Mouse (Mus musculus) limb, embryonic 15.5 days (tissue): ENCODE measurements around the gene Kcnn4. TPM values are rescaled to one million over a fixed set of nuclear protein-coding genes. Genes with fewer than 3 reads are reported as not detected.
A peak's percentile ranks its signal among the peaks of the same experiment; 100 is the strongest.
"Not testable (repeated sequence)": the region's sequence is repeated elsewhere in the genome, so short reads cannot be mapped to it uniquely, and the experiment has no call there.

Experiments
- ATAC-seq: fragments of 200-750 bp; cut with Nextera tagmentation; 2 replicates; pipeline ENCODE4 v1.8.0; 2017; ENCODE audit warnings: low read depth, moderate TSS enrichment; ENCODE audit not compliant: insufficient number of reproducible peaks, low FRiP score, low TSS enrichment
- H3K27ac ChIP-seq: fragments of 300-500 bp; sonication (generic); 2 replicates; pipeline ENCODE4 v1.5.1; 2015; ENCODE audit warnings: moderate library complexity, mild to moderate bottlenecking, inconsistent platforms
- H3K27me3 ChIP-seq: fragments of 300-500 bp; sonication (generic); 2 replicates; pipeline ENCODE4 v1.6.1; 2015; ENCODE audit warnings: inconsistent platforms
- H3K36me3 ChIP-seq: fragments of 300-500 bp; sonication (generic); 2 replicates; pipeline ENCODE4 v1.6.1; 2015; ENCODE audit warnings: inconsistent platforms
- H3K4me1 ChIP-seq: fragments of 300-500 bp; sonication (generic); 2 replicates; pipeline ENCODE4 v1.6.1; 2015; ENCODE audit warnings: inconsistent platforms
- H3K4me2 ChIP-seq: fragments of 300-500 bp; sonication (generic); 2 replicates; pipeline ENCODE4 v1.6.1; 2015; ENCODE audit warnings: mild to moderate bottlenecking, inconsistent platforms
- H3K4me3 ChIP-seq: fragments of 300-500 bp; sonication (generic); 2 replicates; pipeline ENCODE4 v1.5.1; 2015; ENCODE audit warnings: mild to moderate bottlenecking, inconsistent platforms
- H3K9ac ChIP-seq: fragments of 300-500 bp; sonication (generic); 2 replicates; pipeline ENCODE4 v1.6.1; 2015; ENCODE audit warnings: inconsistent platforms
- H3K9me3 ChIP-seq: fragments of 300-500 bp; sonication (generic); 2 replicates; pipeline ENCODE4 v1.6.1; 2016; ENCODE audit warnings: inconsistent platforms
- WGBS: fragments of 180-500 bp; shearing (Covaris S2); methylation state at CpG from one replicate; pipeline ENCODE4 v1.1.7; 2015; 5-methylcytosine and 5-hydroxymethylcytosine counted together
- polyA plus RNA-seq: library from polyadenylated mRNA; unstranded; fragments of >200 nt; fragmentation: Nextera tagmentation; extraction: Ambion mirVana; gene quantifications from 2 replicates; pipeline ENCODE4 v1.2.1, GENCODE M21; 2015

Gene Kcnn4
- polyA plus RNA-seq, 1 experiment from 2014 or later: 3.0 TPM

DNA sequence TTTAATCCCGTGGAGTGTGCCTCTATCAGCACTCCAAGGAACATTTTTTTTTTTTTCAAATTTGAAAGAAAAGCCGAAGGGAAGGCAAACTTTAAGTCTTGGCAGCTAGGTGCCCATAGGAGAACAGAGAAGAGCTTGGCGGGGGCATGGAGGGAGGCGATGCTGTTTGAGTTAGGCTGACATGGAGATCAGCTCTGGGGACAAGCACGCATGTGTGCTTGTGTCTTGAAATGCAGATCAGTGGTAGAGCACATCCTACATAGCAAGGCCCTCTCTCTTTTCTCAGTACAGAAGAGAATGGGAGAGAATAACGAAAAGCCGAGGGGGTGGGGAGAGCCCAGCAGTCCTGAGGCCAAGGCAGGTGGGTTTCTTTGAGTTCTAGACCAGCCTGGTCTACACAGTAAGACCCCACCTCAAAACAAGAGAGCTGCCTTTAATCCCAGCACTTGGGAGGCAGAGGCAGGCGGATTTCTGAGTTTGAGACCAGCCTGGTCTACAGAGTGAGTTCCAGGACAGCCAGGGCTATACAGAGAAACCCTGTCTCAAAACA is 28.4 kb downstream of the Kcnn4 start:
- Histone ChIP-seq H3K9ac (no peak overlapping the region), H3K4me1 (peaks cover 13% of the 10 kb centered on the region), H3K4me2 (no peak overlapping the region), H3K36me3 (peaks cover 4% of the 10 kb centered on the region; the same call in 1 of the 2 replicates), H3K9me3 (no peaks in the 10 kb centered on the region), H3K4me3 (no peak overlapping the region), H3K27ac (no peak overlapping the region), H3K27me3 (no peaks in the 10 kb centered on the region)
- ATAC-seq: no peak
- 94% methylated on average over 8 of the region's 8 CpGs for WGBS

DNA sequence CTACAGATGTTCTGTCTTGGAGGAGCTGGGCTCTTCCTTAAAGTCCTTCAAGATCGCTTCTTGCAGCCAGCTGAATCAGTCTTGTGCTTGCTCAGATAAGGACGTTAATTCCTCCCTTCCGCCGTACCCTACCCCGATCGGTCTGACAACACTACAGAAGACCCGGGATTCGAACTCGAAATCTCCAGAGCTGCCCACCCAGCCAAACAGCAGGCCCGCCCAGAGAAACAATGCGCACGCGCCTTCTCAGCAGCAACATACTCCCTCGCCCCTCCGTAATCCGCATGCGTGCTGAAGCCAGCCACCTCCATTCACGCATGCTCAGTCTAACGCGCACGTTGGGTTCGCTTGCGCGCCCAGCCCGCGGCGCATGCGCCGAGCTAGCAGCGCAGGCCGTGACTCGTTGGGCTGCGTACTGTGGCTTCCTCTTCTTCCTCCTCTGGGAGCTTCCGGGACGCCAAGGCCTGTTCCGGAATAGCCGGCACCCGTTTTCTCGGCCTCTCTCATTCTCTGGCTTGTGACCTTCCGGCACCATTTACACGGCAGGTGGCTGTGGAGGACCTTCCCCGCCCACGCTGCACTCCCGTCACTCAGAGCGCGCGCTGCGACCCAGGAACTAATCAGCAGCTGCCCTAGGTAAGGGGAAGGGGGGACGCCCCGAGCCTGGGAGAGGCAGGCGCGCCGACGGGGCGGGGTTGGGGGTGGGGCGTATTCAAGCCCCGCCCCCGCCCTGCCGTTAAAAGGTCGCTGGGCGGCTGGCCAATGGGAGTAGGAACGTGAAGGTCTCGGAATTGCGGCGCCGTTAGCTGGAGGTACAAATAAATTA is 29.4 kb downstream of the Kcnn4 start, which contains the start of gene Smg9:
Smg9 (plus strand) TSS at position 364 of the 826 bp plus-strand sequence.
- H3K9ac ChIP-seq: peak within 1 kb of the TSS; percentile 55
- ATAC-seq: peak; percentile 92
- 3% methylated on average over 66 of the region's 66 CpGs for WGBS
- peaks cover 11% of the 10 kb centered on the region for H3K36me3 ChIP-seq
- H3K4me2 ChIP-seq: peak within 1 kb of the TSS; percentile 57
- H3K9me3 ChIP-seq: no peaks in the 10 kb centered on the region
- H3K4me1 ChIP-seq: peaks cover 13% of the 10 kb centered on the region
- H3K27ac ChIP-seq: peak within 1 kb of the TSS; percentile 98
- H3K4me3 ChIP-seq: peak within 1 kb of the TSS; percentile 68
- no peaks in the 10 kb centered on the region for H3K27me3 ChIP-seq

DNA sequence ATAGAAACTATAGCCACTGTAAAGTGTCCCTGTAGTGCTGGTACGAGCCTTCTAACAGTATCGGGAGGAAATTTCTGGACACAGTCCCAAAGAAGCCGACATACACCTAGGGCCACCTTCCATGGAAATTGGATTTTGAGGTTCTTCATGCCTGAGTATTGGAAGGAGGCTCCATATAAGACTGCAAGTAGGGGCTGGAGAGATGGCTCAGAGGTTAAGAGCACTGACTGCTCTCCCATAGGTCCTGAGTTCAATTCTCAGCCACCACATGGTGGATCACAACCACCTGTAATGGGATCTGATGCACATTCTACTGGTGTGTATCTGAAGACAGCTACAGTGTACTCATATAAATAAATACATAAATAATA is 30.0 kb downstream of the Kcnn4 start:
- Histone ChIP-seq H3K4me3 (peak overlapping the region; percentile 68), H3K27me3 (no peaks in the 10 kb centered on the region), H3K36me3 (peaks cover 17% of the 10 kb centered on the region), H3K4me2 (peak overlapping the region; percentile 57), H3K9me3 (no peaks in the 10 kb centered on the region), H3K9ac (peak overlapping the region; percentile 55; the same call in 1 of the 2 replicates), H3K27ac (peak overlapping the region; percentile 98), H3K4me1 (peaks cover 11% of the 10 kb centered on the region)
- peak; percentile 4; the same call in 1 of the 2 replicates for ATAC-seq
- 11% methylated on average over 3 of the region's 3 CpGs for WGBS

DNA sequence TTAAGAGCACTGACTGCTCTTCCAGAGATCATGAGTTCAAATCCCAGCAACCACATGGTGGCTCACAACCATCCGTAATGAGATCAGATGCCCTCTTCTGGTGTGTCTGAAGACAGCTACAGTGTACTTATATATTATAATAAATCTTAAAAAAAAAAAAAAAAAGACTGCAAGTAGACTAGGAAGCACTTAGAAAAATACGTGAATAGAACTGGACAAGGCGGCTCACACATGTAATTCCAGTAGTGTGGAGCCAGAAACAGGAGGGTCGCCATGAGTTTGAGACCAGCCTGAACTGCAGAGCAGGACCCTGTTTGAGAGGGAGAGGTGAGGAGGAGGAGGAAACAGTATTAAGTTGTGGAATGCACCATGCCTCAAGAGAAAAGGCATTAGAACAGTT is 30.4 kb downstream of the Kcnn4 start:
- not testable (repeated sequence) for H3K27me3 ChIP-seq, H3K4me1 ChIP-seq, H3K4me3 ChIP-seq, H3K4me2 ChIP-seq, ATAC-seq, H3K27ac ChIP-seq, H3K9me3 ChIP-seq, H3K9ac ChIP-seq
- peaks cover 21% of the 10 kb centered on the region for H3K36me3 ChIP-seq
- WGBS: 92% methylated on average over 4 of the region's 4 CpGs

DNA sequence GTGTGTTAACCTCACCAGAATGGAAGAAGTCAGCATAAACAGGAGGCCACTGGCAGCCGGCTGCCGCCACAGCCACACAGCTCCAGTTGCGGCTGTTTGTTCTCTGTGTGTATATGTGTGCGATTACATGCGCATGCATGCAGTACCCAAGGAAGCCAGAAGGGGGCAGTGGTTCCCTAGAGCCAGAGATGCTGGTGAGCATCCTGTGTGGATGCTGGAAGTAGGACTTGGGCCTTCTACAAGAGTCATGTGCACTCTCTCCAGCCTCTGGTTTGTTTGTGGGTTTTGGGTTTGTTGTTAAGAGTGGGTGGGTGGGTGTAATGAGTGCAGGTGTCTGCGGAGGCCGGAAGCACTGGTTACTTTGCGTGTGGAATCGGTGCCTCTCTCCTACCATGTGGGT is 32.8 kb downstream of the Kcnn4 start:
- no peaks in the 10 kb centered on the region for H3K9me3 ChIP-seq
- H3K4me1 ChIP-seq: peaks cover 24% of the 10 kb centered on the region
- H3K36me3 ChIP-seq: peaks cover 41% of the 10 kb centered on the region
- H3K4me2 ChIP-seq: no peak overlapping the region
- 98% methylated on average over 9 of the region's 9 CpGs for WGBS
- ATAC-seq: no peak
- H3K27ac ChIP-seq: no peak overlapping the region
- no peak overlapping the region for H3K4me3 ChIP-seq
- H3K27me3 ChIP-seq: no peaks in the 10 kb centered on the region
- no peak overlapping the region for H3K9ac ChIP-seq

DNA sequence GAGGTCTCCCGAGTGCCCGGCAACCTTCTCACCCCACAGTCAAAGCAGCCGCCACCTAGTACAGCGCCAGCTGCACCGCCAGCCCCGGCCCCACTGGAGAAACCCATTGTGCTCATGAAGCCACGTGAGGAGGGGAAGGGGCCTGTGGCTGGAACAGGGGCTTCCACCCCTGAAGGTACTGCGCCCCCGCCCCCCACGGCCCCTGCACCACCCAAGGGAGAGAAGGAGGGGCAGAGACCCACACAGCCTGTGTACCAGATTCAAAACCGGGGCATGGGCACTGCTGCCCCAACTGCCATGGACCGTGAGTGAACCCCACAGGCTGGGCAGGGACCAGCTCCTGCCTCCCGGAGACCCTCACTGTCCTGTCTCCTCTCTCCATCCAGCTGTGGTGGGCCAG is 35.6 kb downstream of the Kcnn4 start:
- Histone ChIP-seq H3K27ac (no peak overlapping the region), H3K36me3 (peaks cover 41% of the 10 kb centered on the region), H3K9ac (no peak overlapping the region), H3K27me3 (no peaks in the 10 kb centered on the region), H3K9me3 (no peaks in the 10 kb centered on the region), H3K4me2 (no peak overlapping the region), H3K4me3 (no peak overlapping the region), H3K4me1 (peaks cover 15% of the 10 kb centered on the region)
- WGBS: 91% methylated on average over 13 of the region's 13 CpGs
- ATAC-seq: no peak

DNA sequence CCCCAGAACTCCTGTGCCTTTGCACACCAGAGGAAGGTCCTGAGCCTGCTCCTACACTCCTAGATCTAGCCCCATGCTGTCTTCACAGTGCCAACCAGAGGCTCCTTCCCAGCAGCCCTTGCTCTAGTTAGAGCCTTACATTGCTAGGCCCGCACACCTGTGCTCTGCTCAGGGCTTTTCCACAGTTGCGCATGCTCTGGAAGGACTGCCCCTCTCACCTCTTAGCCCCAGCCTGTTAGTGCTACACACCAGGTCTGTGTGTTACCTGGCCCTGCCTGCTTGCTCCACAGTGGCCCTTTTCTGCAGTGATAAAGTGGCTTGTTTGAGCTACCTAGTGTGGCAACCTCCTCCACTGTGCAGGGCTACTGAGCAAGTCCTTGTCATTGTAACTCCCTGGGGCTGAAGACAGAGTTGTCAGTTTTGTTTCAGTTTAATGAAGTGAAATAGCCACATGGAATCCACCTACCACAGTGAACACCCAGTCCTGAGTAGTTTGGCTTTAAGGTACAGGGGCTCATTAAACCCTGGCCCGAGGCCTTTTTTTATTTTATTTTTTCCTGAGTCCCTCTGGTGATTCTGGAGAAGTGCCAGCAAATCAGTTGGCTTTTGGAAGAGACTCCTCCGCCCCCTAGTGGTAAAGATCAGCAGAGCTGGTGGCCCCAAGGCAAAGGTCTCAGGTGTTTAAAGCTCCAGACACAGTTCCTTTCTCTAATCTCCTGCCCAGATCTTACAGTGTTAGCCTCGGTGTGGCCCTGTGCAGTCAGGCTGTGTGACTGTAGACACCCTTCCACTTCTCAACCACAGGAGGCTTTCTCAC is 36.7 kb downstream of the Kcnn4 start:
- no peak for ATAC-seq
- H3K27ac ChIP-seq: no peak overlapping the region
- peaks cover 41% of the 10 kb centered on the region for H3K36me3 ChIP-seq
- H3K9ac ChIP-seq: no peak overlapping the region
- no peaks in the 10 kb centered on the region for H3K27me3 ChIP-seq
- 34% methylated on average over 5 of the region's 5 CpGs for WGBS
- H3K4me3 ChIP-seq: no peak overlapping the region
- no peak overlapping the region for H3K4me2 ChIP-seq
- peaks cover 15% of the 10 kb centered on the region for H3K4me1 ChIP-seq
- H3K9me3 ChIP-seq: no peaks in the 10 kb centered on the region

DNA sequence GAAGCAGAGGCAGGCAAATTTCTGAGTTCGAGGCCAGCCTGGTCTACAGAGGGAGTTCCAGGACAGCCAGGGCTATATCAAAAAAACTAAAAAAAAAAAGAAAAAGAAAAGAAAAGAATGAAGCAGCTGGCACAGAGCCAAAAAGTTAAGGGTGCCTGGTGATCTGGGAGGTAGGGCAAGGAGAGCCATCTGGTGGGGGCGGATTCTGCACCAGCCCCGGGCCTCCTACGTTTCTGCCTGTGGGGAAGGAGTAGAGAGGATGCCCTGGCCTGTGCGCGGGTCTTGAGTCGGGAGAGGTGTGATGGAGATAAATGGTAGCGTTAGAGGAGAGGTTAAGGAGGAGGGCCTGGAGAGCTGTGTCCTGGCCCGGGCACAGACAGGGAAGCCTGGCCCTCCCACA is 38.1 kb downstream of the Kcnn4 start:
- Histone ChIP-seq H3K27ac (no peak overlapping the region), H3K9ac (no peak overlapping the region), H3K27me3 (no peaks in the 10 kb centered on the region), H3K4me2 (no peak overlapping the region), H3K4me1 (peaks cover 15% of the 10 kb centered on the region), H3K9me3 (no peaks in the 10 kb centered on the region), H3K36me3 (peaks cover 40% of the 10 kb centered on the region), H3K4me3 (no peak overlapping the region)
- 80% methylated on average over 9 of the region's 9 CpGs for WGBS
- no peak for ATAC-seq

DNA sequence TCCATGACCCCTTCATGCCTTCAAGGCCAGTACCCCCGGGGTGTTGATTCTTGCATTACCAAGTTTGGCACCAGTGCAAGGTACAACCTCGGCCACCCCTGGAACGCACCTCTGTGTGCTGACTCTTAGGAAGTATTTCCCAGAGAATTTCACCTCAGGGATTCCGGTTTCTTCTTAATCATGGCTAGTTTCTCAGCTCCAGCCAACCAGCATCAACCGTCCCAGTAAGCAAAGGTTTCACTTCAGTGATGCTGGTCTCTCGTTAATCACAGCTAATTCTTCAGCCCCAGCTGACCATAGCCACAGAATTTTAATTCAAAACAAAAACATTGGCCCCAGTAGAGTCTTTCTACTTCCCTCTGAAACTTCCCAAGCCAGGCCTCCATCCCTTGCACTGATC is 40.1 kb downstream of the Kcnn4 start:
- peaks cover 15% of the 10 kb centered on the region for H3K4me1 ChIP-seq
- no peak overlapping the region for H3K9ac ChIP-seq
- H3K4me3 ChIP-seq: no peak overlapping the region
- H3K4me2 ChIP-seq: no peak overlapping the region
- no peak for ATAC-seq
- WGBS: 73% methylated on average over 6 of the region's 6 CpGs
- no peak overlapping the region for H3K27ac ChIP-seq
- H3K9me3 ChIP-seq: no peaks in the 10 kb centered on the region
- peaks cover 29% of the 10 kb centered on the region for H3K36me3 ChIP-seq
- H3K27me3 ChIP-seq: no peaks in the 10 kb centered on the region

DNA sequence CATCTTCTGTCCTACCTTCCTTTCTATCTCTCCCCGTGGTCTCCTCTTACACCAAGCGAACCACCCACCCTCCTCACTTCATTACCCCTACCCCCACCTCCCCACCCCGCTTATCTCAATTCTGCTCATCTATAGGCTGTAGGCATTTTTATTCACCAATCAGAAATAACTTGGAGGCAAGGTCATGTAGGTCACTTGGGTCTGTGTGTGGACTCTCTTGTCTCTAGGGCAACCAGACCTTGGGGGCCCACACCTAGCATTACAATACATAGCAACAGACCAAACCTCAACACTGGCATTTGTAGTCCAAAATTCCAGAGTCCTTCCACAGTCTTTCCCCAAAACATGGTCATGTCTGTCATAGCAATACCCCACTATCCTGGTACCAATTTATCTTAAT is 40.8 kb downstream of the Kcnn4 start:
- Histone ChIP-seq H3K4me1 (peaks cover 15% of the 10 kb centered on the region), H3K27ac (no peak overlapping the region), H3K36me3 (peaks cover 28% of the 10 kb centered on the region), H3K9ac (no peak overlapping the region), H3K9me3 (no peaks in the 10 kb centered on the region), H3K4me3 (no peak overlapping the region), H3K27me3 (no peaks in the 10 kb centered on the region), H3K4me2 (no peak overlapping the region)
- ATAC-seq: no peak
- WGBS: 91% methylated on average over 3 of the region's 3 CpGs

DNA sequence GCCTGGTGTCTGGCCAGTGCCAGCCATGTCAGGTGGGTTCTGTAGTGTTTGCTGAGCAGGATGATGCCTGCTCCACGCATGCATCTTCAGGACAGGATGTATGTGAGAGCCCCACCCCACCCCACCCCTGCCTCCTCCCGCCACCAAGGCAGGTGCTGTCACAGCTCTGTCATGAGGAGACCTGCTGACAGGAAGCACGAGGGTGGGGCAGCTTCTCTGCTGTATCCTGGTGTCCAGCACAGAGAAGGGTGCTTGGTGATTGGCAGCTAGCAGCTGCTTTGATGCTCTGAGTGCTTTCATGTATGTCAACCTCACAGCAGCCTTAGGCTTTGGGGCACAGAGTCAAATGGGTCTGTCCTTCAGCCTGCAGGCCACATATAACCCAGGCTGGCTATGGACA is 43.6 kb downstream of the Kcnn4 start:
- Histone ChIP-seq H3K27me3 (no peaks in the 10 kb centered on the region), H3K36me3 (peaks cover 19% of the 10 kb centered on the region), H3K4me3 (no peak overlapping the region), H3K4me1 (no peaks in the 10 kb centered on the region), H3K9ac (no peak overlapping the region), H3K9me3 (no peaks in the 10 kb centered on the region), H3K27ac (no peak overlapping the region; the same call in 1 of the 2 replicates), H3K4me2 (no peak overlapping the region)
- WGBS: 82% methylated on average over 3 of the region's 3 CpGs
- no peak for ATAC-seq

DNA sequence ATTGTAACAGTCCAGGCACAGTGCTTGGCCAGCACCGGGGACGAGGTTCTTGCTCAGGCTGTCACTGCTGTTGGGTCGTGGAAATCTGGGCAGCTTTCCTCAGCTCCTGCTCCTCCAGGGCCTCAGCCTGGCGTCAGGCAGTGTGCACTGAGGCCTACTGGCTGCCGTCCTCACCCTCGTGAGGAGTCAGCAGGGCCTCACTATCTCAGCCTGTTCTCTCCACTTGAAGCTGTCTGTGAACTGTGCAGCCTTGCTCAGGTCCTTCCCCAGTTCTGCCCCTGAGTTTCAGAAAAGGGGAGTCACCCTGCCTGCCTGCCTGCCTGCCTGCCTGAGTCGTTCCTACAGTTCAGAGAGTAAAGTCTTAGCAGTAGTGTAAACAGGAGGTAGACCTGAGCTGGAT is 45.2 kb downstream of the Kcnn4 start:
- H3K9ac ChIP-seq: no peak overlapping the region
- no peak overlapping the region for H3K4me3 ChIP-seq
- H3K27me3 ChIP-seq: no peaks in the 10 kb centered on the region
- ATAC-seq: no peak
- 81% methylated on average over 7 of the region's 7 CpGs for WGBS
- no peaks in the 10 kb centered on the region for H3K4me1 ChIP-seq
- H3K27ac ChIP-seq: no peak overlapping the region
- no peak overlapping the region for H3K4me2 ChIP-seq
- H3K36me3 ChIP-seq: peaks cover 22% of the 10 kb centered on the region
- H3K9me3 ChIP-seq: no peaks in the 10 kb centered on the region
